In genomic region chr11:109649206-109649605, GRCm38 (mm10) we compare ENCODE assay signal across 8 mouse cellular contexts. TPM values are rescaled to one million over a fixed set of nuclear protein-coding genes. Genes with fewer than 3 reads are reported as not detected.
DNase-seq lines count a peak whose midpoint lies in the region; ATAC-seq and TF ChIP-seq lines count a peak whose summit lies in the region.

Prkar1a (plus strand) TSS chr11:109649405.

- H3K9me3 ChIP-seq in lung, embryonic 15.5 days, result no peaks in the 10 kb centered on the region
- no peaks in the 10 kb centered on the region for H3K9me3 ChIP-seq in hindbrain, embryonic 16.5 days (ENCODE audit: control insufficient read depth, low read length)
- H3K9me3 ChIP-seq in liver, embryonic 12.5 days (replicated peaks), result no peaks in the 10 kb centered on the region
- H3K9me3 ChIP-seq in stomach, postnatal 0 days (ENCODE audit: control insufficient read depth, low read length), result no peaks in the 10 kb centered on the region

- peaks cover 7% of the 10 kb centered on the region; the same call in 1 of the 2 replicates for H3K36me3 ChIP-seq in lung, embryonic 15.5 days
- no peaks in the 10 kb centered on the region for H3K36me3 ChIP-seq in hindbrain, embryonic 16.5 days (ENCODE audit: control insufficient read depth, insufficient read depth, low read length)
- H3K36me3 ChIP-seq in liver, embryonic 12.5 days, result peaks cover 12% of the 10 kb centered on the region
- peaks cover 4% of the 10 kb centered on the region; the same call in 1 of the 2 replicates for H3K36me3 ChIP-seq in stomach, postnatal 0 days (ENCODE audit: control insufficient read depth, insufficient read depth, low read length)

- peak within 1 kb of the TSS; percentile 92 for H3K9ac ChIP-seq in lung, embryonic 15.5 days
- peak within 1 kb of the TSS; percentile 92 for H3K9ac ChIP-seq in hindbrain, embryonic 16.5 days (ENCODE audit: low read depth, low read length)
- peak within 1 kb of the TSS; percentile 97 for H3K9ac ChIP-seq in liver, embryonic 12.5 days
- peak within 1 kb of the TSS; percentile 92 for H3K9ac ChIP-seq in stomach, postnatal 0 days (ENCODE audit: low read length)

- peaks cover 43% of the 10 kb centered on the region for H3K4me1 ChIP-seq in lung, embryonic 15.5 days
- peaks cover 18% of the 10 kb centered on the region; the same call in 1 of the 2 replicates for H3K4me1 ChIP-seq in cerebellum, adult 2 months (ENCODE audit: control insufficient read depth, insufficient read depth, low read length)
- H3K4me1 ChIP-seq in hindbrain, embryonic 16.5 days (ENCODE audit: control insufficient read depth, insufficient read depth, low read depth, low read length), result peaks cover 37% of the 10 kb centered on the region
- H3K4me1 ChIP-seq in liver, embryonic 12.5 days, result peaks cover 50% of the 10 kb centered on the region
- peaks cover 7% of the 10 kb centered on the region; the same call in 1 of the 2 replicates for H3K4me1 ChIP-seq in stomach, postnatal 0 days (replicated peaks; ENCODE audit: control insufficient read depth, insufficient read depth)

- H3K27ac ChIP-seq in lung, embryonic 15.5 days, result peak within 1 kb of the TSS; percentile 96
- H3K27ac ChIP-seq in cerebellum, adult 2 months (ENCODE audit: insufficient read depth, low read length), result peak within 1 kb of the TSS; percentile 93
- peak within 1 kb of the TSS; percentile 98 for H3K27ac ChIP-seq in hindbrain, embryonic 16.5 days (ENCODE audit: low read depth, low read length)
- peak within 1 kb of the TSS; percentile 93 for H3K27ac ChIP-seq in liver, embryonic 12.5 days
- H3K27ac ChIP-seq in stomach, postnatal 0 days (replicated peaks), result peak within 1 kb of the TSS; percentile 95

- no peak for ATAC-seq in lung, embryonic 15.5 days (ENCODE audit: borderline replicate concordance, extremely low read depth, low FRiP score, low TSS enrichment)
- peak; percentile 25; the same call in 1 of the 2 replicates for ATAC-seq in hindbrain, embryonic 16.5 days
- ATAC-seq in liver, embryonic 12.5 days, result no peak
- ATAC-seq in stomach, postnatal 0 days (ENCODE audit: low FRiP score, low TSS enrichment), result no peak

- no peak for TF ChIP-seq EP300 in stomach, postnatal 0 days (optimal IDR thresholded peaks at IDR 0.05)

- H3K27me3 ChIP-seq in lung, embryonic 15.5 days, result no peaks in the 10 kb centered on the region
- no peaks in the 10 kb centered on the region for H3K27me3 ChIP-seq in cerebellum, adult 2 months (ENCODE audit: control insufficient read depth, insufficient read depth, low read length)
- H3K27me3 ChIP-seq in hindbrain, embryonic 16.5 days (replicated peaks; ENCODE audit: control insufficient read depth, insufficient read depth, low read length), result no peaks in the 10 kb centered on the region
- peaks cover 24% of the 10 kb centered on the region for H3K27me3 ChIP-seq in liver, embryonic 12.5 days (replicated peaks)
- H3K27me3 ChIP-seq in stomach, postnatal 0 days (ENCODE audit: control insufficient read depth, insufficient read depth, low read length), result no peaks in the 10 kb centered on the region

- peak; percentile 56; the same call in 1 of the 2 replicates for TF ChIP-seq POLR2A in cerebellum, adult 2 months (IDR thresholded peaks at IDR 0.05; ENCODE audit: borderline replicate concordance, insufficient read depth, low read length)

- TF ChIP-seq CTCF in cerebellum, adult 2 months (IDR thresholded peaks at IDR 0.05; ENCODE audit: borderline replicate concordance, insufficient read depth, low read depth, low read length), result no peak
- no peak for TF ChIP-seq CTCF in stomach, postnatal 0 days (IDR thresholded peaks at IDR 0.05; ENCODE audit: low read depth)

- peak within 1 kb of the TSS; percentile 97 for H3K4me2 ChIP-seq in lung, embryonic 15.5 days
- peak within 1 kb of the TSS; percentile 69 for H3K4me2 ChIP-seq in hindbrain, embryonic 16.5 days (ENCODE audit: low read length)
- H3K4me2 ChIP-seq in liver, embryonic 12.5 days, result peak within 1 kb of the TSS; percentile 94
- peak within 1 kb of the TSS; percentile 94 for H3K4me2 ChIP-seq in stomach, postnatal 0 days (replicated peaks; ENCODE audit: low read depth)

- no peak for DNase-seq in lung, postnatal 4 days
- DNase-seq in cerebellum, adult 2 months, result peak; percentile 62 to 70
- no peak for DNase-seq in gastrocnemius, postnatal 10 days
- DNase-seq in stomach, postnatal 0 days (ENCODE audit: low spot score), result no peak
- no peak for DNase-seq in kidney, adult 9 months

- H3K4me3 ChIP-seq in lung, embryonic 15.5 days, result peak within 1 kb of the TSS; percentile 85
- peak within 1 kb of the TSS; percentile 88 for H3K4me3 ChIP-seq in cerebellum, adult 2 months (replicated peaks; ENCODE audit: insufficient read depth, low read depth, low read length)
- H3K4me3 ChIP-seq in hindbrain, embryonic 16.5 days (ENCODE audit: low read length), result peak within 1 kb of the TSS; percentile 87
- peak within 1 kb of the TSS; percentile 92 for H3K4me3 ChIP-seq in liver, embryonic 12.5 days
- H3K4me3 ChIP-seq in stomach, postnatal 0 days (ENCODE audit: low read depth, low read length), result peak within 1 kb of the TSS; percentile 81

- WGBS in lung, embryonic 15.5 days, result 7% methylated on average over 8 of the region's 8 CpGs
- WGBS in cerebellum, adult 2 months, result 4% methylated on average over 8 of the region's 8 CpGs
- 24% methylated on average over 8 of the region's 8 CpGs for WGBS in hindbrain, embryonic 16.5 days
- 11% methylated on average over 8 of the region's 8 CpGs for WGBS in liver, embryonic 12.5 days (ENCODE audit: insufficient replicate concordance)
- 7% methylated on average over 8 of the region's 8 CpGs for WGBS in stomach, postnatal 0 days

RNA-seq across cellular contexts. Expression of gene Prkar1a, which starts in this region (rescaled TPM):
- 388 and 400 TPM in 2 replicates for polyA plus RNA-seq in lung, embryonic 15.5 days (2015; fragmentation: Nextera tagmentation; extraction: Ambion mirVana)
- polyA plus RNA-seq in cerebellum, adult 2 months (2012; rRNA removed), result 421 and 429 TPM in 2 replicates
- 100 to 1,000 TPM; 246 to 270 TPM for total RNA-seq in gastrocnemius, postnatal 10 days (2021)
- polyA plus RNA-seq in hindbrain, embryonic 16.5 days (2015; fragmentation: Nextera tagmentation; extraction: Ambion mirVana), result 475 and 504 TPM in 2 replicates
- polyA plus RNA-seq in liver, embryonic 12.5 days (2016; fragmentation: Nextera tagmentation; extraction: Ambion mirVana), result 165 and 171 TPM in 2 replicates
- polyA plus RNA-seq in stomach, postnatal 0 days (2015; fragmentation: Nextera tagmentation; extraction: Ambion mirVana), result 176 and 177 TPM in 2 replicates

Comparison
In these comparisons a context has a peak if more than half of its experiments do, and no peak if none do; other contexts are left out.
1. DNase-seq: peak in cerebellum, adult 2 months (2 of 2); none in lung, postnatal 4 days (0 of 2), gastrocnemius, postnatal 10 days (single experiment), stomach, postnatal 0 days (single experiment) and kidney, adult 9 months (single experiment).
2. Peak in every context shown above with its lines, with median percentiles within 50 percentile points of each other: H3K27ac ChIP-seq, H3K4me2 ChIP-seq, H3K4me3 ChIP-seq and H3K9ac ChIP-seq.